Mouse (Mus musculus): Measurements from ENCODE around the gene Ssb. TPM values are rescaled to one million over a fixed set of nuclear protein-coding genes. Genes with fewer than 3 reads are reported as not detected.

The Ssb gene
- 316 and 339 TPM in 2 replicates for polyA plus RNA-seq (2014; fragmentation: Nextera tagmentation; extraction: Ambion mirVana)

DNA sequence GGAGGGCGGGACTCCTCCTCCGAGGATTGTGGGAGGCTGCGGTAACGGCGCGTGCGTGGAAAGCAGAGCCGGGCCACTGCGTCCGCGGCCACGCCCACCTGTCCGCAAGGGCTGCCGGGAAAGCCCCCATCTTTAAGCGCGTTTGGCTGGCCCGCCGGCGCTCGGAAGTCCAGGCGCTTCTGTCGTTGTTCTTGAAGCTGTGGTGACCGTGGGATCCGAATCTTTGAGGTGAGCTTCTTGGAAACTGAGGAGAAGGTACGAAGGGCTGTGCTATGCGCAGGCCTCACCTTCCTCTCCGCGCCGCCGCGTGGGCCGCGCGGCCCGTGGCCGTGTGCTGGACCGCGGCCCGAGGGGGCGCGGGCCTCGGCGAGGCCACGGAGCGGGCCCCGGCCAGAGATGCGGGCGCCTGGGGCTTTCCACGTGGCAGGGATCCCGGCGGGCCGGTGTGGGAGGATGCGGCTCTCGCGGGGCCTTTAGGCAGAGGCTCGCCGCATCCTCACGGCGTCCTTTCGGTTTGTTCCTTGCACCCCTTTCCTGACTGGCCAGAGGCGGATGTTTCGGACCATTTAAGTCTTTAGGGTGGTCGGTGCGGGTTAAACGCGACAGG is at the start of gene Ssb:
Ssb (plus strand) TSS at position 78 of the 607 bp plus-strand sequence.
- no peaks in the 10 kb centered on the region for H3K9me3 ChIP-seq (ENCODE audit: control insufficient read depth, low read depth, low read length)
- no peaks in the 10 kb centered on the region for H3K4me1 ChIP-seq (ENCODE audit: control insufficient read depth, insufficient read depth, low read length)
- peak within 1 kb of the TSS; percentile 86 for H3K27ac ChIP-seq (ENCODE audit: low read length)
- H3K27me3 ChIP-seq (ENCODE audit: control insufficient read depth, insufficient read depth, low read length): no peaks in the 10 kb centered on the region
- H3K4me2 ChIP-seq (replicated peaks; ENCODE audit: low read depth, low read length): peak within 1 kb of the TSS; percentile 79
- peaks cover 11% of the 10 kb centered on the region; the same call in 1 of the 2 replicates for H3K36me3 ChIP-seq (ENCODE audit: control insufficient read depth, insufficient read depth, low read length)
- WGBS: under 1% methylated on average over 66 of the region's 66 CpGs
- ATAC-seq (ENCODE audit: insufficient number of reproducible peaks, insufficient read depth, low FRiP score, low read depth): peak; percentile 92
- peak within 1 kb of the TSS; percentile 95 for H3K9ac ChIP-seq (replicated peaks; ENCODE audit: low read depth, low read length)
- peak within 1 kb of the TSS; percentile 69 for H3K4me3 ChIP-seq (ENCODE audit: low read depth, low read length)

DNA sequence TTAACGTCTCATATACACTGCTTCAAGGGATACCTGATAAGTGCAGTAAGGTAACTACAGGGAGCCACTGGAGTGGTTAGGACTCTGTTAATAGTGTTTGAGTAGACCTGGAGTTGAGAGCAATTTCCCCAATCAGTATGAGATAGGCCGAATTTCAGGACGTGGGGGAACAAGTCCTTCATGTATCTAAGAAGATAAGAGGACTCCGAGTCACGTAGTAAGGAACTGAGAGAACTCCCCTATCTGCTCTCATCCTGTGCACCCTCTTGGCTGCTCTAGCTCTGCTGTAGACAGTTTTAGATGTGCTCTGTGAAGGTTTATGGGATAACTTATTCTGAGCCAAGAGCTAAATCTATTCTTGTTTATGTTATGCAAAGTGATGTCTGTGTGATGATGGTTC is 44.8 kb upstream of the Ssb start:
- no peak overlapping the region for H3K27ac ChIP-seq (ENCODE audit: low read length)
- H3K9ac ChIP-seq (replicated peaks; ENCODE audit: low read depth, low read length): no peak overlapping the region
- peaks cover 3% of the 10 kb centered on the region; the same call in 1 of the 2 replicates for H3K4me1 ChIP-seq (ENCODE audit: control insufficient read depth, insufficient read depth, low read length)
- no peak overlapping the region for H3K4me3 ChIP-seq (ENCODE audit: low read depth, low read length)
- no peaks in the 10 kb centered on the region for H3K27me3 ChIP-seq (ENCODE audit: control insufficient read depth, insufficient read depth, low read length)
- H3K36me3 ChIP-seq (ENCODE audit: control insufficient read depth, insufficient read depth, low read length): no peaks in the 10 kb centered on the region
- H3K9me3 ChIP-seq (ENCODE audit: control insufficient read depth, low read depth, low read length): no peaks in the 10 kb centered on the region
- no peak overlapping the region for H3K4me2 ChIP-seq (replicated peaks; ENCODE audit: low read depth, low read length)
- 67% methylated on average over 5 of the region's 5 CpGs for WGBS
- ATAC-seq (ENCODE audit: insufficient number of reproducible peaks, insufficient read depth, low FRiP score, low read depth): no peak

GRCm38 (mm10) chr2:69818350-69819085 is 42.8 kb upstream of the Ssb start:
- H3K36me3 ChIP-seq (ENCODE audit: control insufficient read depth, insufficient read depth, low read length): no peaks in the 10 kb centered on the region
- H3K4me3 ChIP-seq (ENCODE audit: low read depth, low read length): no peak overlapping the region
- H3K4me2 ChIP-seq (replicated peaks; ENCODE audit: low read depth, low read length): no peak overlapping the region
- H3K27me3 ChIP-seq (ENCODE audit: control insufficient read depth, insufficient read depth, low read length): no peaks in the 10 kb centered on the region
- peaks cover 4% of the 10 kb centered on the region; the same call in 1 of the 2 replicates for H3K4me1 ChIP-seq (ENCODE audit: control insufficient read depth, insufficient read depth, low read length)
- no peak overlapping the region for H3K27ac ChIP-seq (ENCODE audit: low read length)
- H3K9me3 ChIP-seq (ENCODE audit: control insufficient read depth, low read depth, low read length): no peaks in the 10 kb centered on the region
- no peak overlapping the region for H3K9ac ChIP-seq (replicated peaks; ENCODE audit: low read depth, low read length)
- 77% methylated on average over 9 of the region's 9 CpGs for WGBS
- ATAC-seq (ENCODE audit: insufficient number of reproducible peaks, insufficient read depth, low FRiP score, low read depth): no peak

GRCm38 (mm10) chr2:69820201-69820600 is 41.2 kb upstream of the Ssb start:
- H3K27ac ChIP-seq (ENCODE audit: low read length): no peak overlapping the region
- no peak overlapping the region for H3K4me2 ChIP-seq (replicated peaks; ENCODE audit: low read depth, low read length)
- H3K27me3 ChIP-seq (ENCODE audit: control insufficient read depth, insufficient read depth, low read length): no peaks in the 10 kb centered on the region
- 37% methylated on average over 1 of the region's 1 CpGs for WGBS
- no peak overlapping the region for H3K4me3 ChIP-seq (ENCODE audit: low read depth, low read length)
- no peak for ATAC-seq (ENCODE audit: insufficient number of reproducible peaks, insufficient read depth, low FRiP score, low read depth)
- no peak overlapping the region for H3K9ac ChIP-seq (replicated peaks; ENCODE audit: low read depth, low read length)
- H3K4me1 ChIP-seq (ENCODE audit: control insufficient read depth, insufficient read depth, low read length): peaks cover 13% of the 10 kb centered on the region; the same call in 1 of the 2 replicates
- H3K9me3 ChIP-seq (ENCODE audit: control insufficient read depth, low read depth, low read length): no peaks in the 10 kb centered on the region
- peaks cover 10% of the 10 kb centered on the region; the same call in 1 of the 2 replicates for H3K36me3 ChIP-seq (ENCODE audit: control insufficient read depth, insufficient read depth, low read length)

DNA sequence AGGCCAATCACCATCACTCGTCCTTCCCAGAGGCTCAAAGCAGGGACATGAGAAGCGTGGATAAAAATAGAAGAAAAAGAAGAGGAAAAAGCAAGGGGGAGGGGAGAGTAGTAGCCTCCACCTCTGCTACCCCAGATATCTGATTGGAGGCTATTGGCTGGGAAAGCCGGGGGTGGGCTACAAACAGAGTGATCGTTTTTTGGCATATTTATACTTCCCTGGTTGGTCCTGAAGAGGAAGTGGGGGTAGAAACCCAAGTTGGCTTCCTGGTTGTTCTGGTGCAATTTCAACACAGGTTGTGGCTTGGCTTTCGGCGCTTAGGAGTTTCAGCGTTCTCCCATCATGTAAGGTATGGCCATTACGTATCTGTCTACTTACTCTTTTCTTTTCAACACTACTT is 39.7 kb upstream of the Ssb start, which contains the start of gene Klhl23:
Klhl23 (plus strand) TSS at position 234 of the 400 bp plus-strand sequence.
- ATAC-seq (ENCODE audit: insufficient number of reproducible peaks, insufficient read depth, low FRiP score, low read depth): peak; percentile 21; the same call in 1 of the 2 replicates
- peaks cover 10% of the 10 kb centered on the region; the same call in 1 of the 2 replicates for H3K36me3 ChIP-seq (ENCODE audit: control insufficient read depth, insufficient read depth, low read length)
- H3K9me3 ChIP-seq (ENCODE audit: control insufficient read depth, low read depth, low read length): no peaks in the 10 kb centered on the region
- 3% methylated on average over 8 of the region's 8 CpGs for WGBS
- H3K27ac ChIP-seq (ENCODE audit: low read length): peak within 1 kb of the TSS; percentile 96
- H3K27me3 ChIP-seq (ENCODE audit: control insufficient read depth, insufficient read depth, low read length): no peaks in the 10 kb centered on the region
- peaks cover 13% of the 10 kb centered on the region; the same call in 1 of the 2 replicates for H3K4me1 ChIP-seq (ENCODE audit: control insufficient read depth, insufficient read depth, low read length)
- peak within 1 kb of the TSS; percentile 57 for H3K4me2 ChIP-seq (replicated peaks; ENCODE audit: low read depth, low read length)
- H3K4me3 ChIP-seq (ENCODE audit: low read depth, low read length): peak within 1 kb of the TSS; percentile 60
- H3K9ac ChIP-seq (replicated peaks; ENCODE audit: low read depth, low read length): peak within 1 kb of the TSS; percentile 77

DNA sequence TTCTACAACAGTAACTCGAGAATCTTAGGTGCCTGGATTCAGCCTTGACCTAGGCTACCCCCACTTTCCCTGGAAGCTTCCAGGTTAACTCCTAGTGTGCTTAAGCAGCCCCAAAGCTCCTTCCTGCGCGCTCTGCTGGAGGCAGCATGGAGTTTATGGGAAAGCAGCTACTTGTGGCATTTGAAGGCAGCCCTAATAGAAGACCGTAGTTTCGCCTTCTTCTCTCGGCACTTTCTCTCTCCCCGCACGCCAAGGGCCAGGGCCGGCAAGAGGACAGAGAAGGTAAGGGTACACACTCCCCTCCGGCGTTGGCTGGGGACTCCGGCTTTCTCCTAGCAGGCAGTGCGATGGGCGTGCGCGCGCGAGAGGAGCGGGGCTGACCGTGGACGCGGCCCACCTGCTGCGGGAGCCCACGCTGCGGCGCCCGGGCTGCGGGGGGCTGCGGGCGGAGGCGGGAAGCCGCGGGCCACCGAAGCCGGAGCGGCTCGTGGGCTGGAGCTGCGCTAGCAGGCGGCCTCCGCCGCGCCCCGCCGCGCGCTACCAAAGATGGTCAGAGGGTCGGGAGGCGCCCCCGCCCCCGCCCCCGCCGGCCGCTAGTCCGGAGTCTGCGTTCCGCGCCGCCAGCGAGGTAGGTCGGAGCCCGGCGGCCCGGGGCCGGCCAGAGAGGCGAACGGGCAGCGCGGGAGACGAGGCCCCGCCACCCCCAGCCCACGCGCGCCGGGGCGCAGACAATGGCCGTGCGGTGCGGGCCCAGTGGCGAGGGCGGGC is 38.8 kb upstream of the Ssb start:
- Histone ChIP-seq H3K4me2 (replicated peaks; ENCODE audit: low read depth, low read length) (peak overlapping the region; percentile 57), H3K9ac (replicated peaks; ENCODE audit: low read depth, low read length) (peak overlapping the region; percentile 77), H3K27ac (ENCODE audit: low read length) (peak overlapping the region; percentile 96), H3K36me3 (ENCODE audit: control insufficient read depth, insufficient read depth, low read length) (peaks cover 10% of the 10 kb centered on the region; the same call in 1 of the 2 replicates), H3K27me3 (ENCODE audit: control insufficient read depth, insufficient read depth, low read length) (no peaks in the 10 kb centered on the region), H3K9me3 (ENCODE audit: control insufficient read depth, low read depth, low read length) (no peaks in the 10 kb centered on the region), H3K4me1 (ENCODE audit: control insufficient read depth, insufficient read depth, low read length) (peaks cover 15% of the 10 kb centered on the region; the same call in 1 of the 2 replicates), H3K4me3 (ENCODE audit: low read depth, low read length) (peak overlapping the region; percentile 60)
- peak; percentile 64 for ATAC-seq (ENCODE audit: insufficient number of reproducible peaks, insufficient read depth, low FRiP score, low read depth)
- WGBS: under 1% methylated on average over 75 of the region's 80 CpGs

- Histone ChIP-seq H3K9ac (replicated peaks; ENCODE audit: low read depth, low read length) (peak overlapping the region; percentile 77), H3K4me3 (ENCODE audit: low read depth, low read length) (peak overlapping the region; percentile 60), H3K36me3 (ENCODE audit: control insufficient read depth, insufficient read depth, low read length) (peaks cover 12% of the 10 kb centered on the region; the same call in 1 of the 2 replicates), H3K27me3 (ENCODE audit: control insufficient read depth, insufficient read depth, low read length) (no peaks in the 10 kb centered on the region), H3K27ac (ENCODE audit: low read length) (peak overlapping the region; percentile 96), H3K4me1 (ENCODE audit: control insufficient read depth, insufficient read depth, low read length) (peaks cover 15% of the 10 kb centered on the region; the same call in 1 of the 2 replicates), H3K4me2 (replicated peaks; ENCODE audit: low read depth, low read length) (peak overlapping the region; percentile 57), H3K9me3 (ENCODE audit: control insufficient read depth, low read depth, low read length) (no peaks in the 10 kb centered on the region)
- peak; percentile 75 for ATAC-seq (ENCODE audit: insufficient number of reproducible peaks, insufficient read depth, low FRiP score, low read depth)
- WGBS: 2% methylated on average over 34 of the region's 45 CpGs
These were observed 38.2 kb upstream of the Ssb start for GRCm38 (mm10) chr2:69823129-69823677.

- H3K27ac ChIP-seq (ENCODE audit: low read length): no peak overlapping the region; the same call in 1 of the 2 replicates
- WGBS: 62% methylated on average over 10 of the region's 10 CpGs
- H3K27me3 ChIP-seq (ENCODE audit: control insufficient read depth, insufficient read depth, low read length): no peaks in the 10 kb centered on the region
- peaks cover 15% of the 10 kb centered on the region; the same call in 1 of the 2 replicates for H3K4me1 ChIP-seq (ENCODE audit: control insufficient read depth, insufficient read depth, low read length)
- H3K4me3 ChIP-seq (ENCODE audit: low read depth, low read length): no peak overlapping the region
- no peaks in the 10 kb centered on the region for H3K9me3 ChIP-seq (ENCODE audit: control insufficient read depth, low read depth, low read length)
- no peak overlapping the region for H3K9ac ChIP-seq (replicated peaks; ENCODE audit: low read depth, low read length)
- peaks cover 21% of the 10 kb centered on the region for H3K36me3 ChIP-seq (ENCODE audit: control insufficient read depth, insufficient read depth, low read length)
- ATAC-seq (ENCODE audit: insufficient number of reproducible peaks, insufficient read depth, low FRiP score, low read depth): no peak
- no peak overlapping the region for H3K4me2 ChIP-seq (replicated peaks; ENCODE audit: low read depth, low read length)
These were observed 35.5 kb upstream of the Ssb start for GRCm38 (mm10) chr2:69825898-69826297.
